Mouse (Mus musculus) forebrain, embryonic 13.5 days (tissue): ENCODE measurements at regions not wholly inside any gene's neighbourhood (a gene's known extent, or its start where the extent isn't known, plus 50 kb on each side); places are given as distances from the start of the nearest gene placed in this dataset.

Experiments used
- ATAC-seq: fragments of 200-750 bp; cut with Nextera tagmentation; 2 replicates; pipeline ENCODE4 v1.8.0; 2017
- H3K27ac ChIP-seq: fragments of 300-500 bp; sonication (generic); 2 replicates; pipeline ENCODE4 v1.5.1; 2015; ENCODE audit warnings: inconsistent platforms, mild to moderate bottlenecking, moderate library complexity
- H3K27me3 ChIP-seq: fragments of 300-500 bp; sonication (generic); 2 replicates; pipeline ENCODE4 v1.6.1; 2015; ENCODE audit warnings: mild to moderate bottlenecking, inconsistent platforms
- H3K36me3 ChIP-seq: fragments of 300-500 bp; sonication (generic); 2 replicates; pipeline ENCODE4 v1.6.1; 2015; ENCODE audit warnings: mild to moderate bottlenecking, inconsistent platforms; ENCODE audit not compliant: poor library complexity, severe bottlenecking
- H3K4me1 ChIP-seq: fragments of 300-500 bp; sonication (generic); 2 replicates; pipeline ENCODE4 v1.6.1; 2015; ENCODE audit warnings: inconsistent platforms
- H3K4me2 ChIP-seq: fragments of 300-500 bp; sonication (generic); 2 replicates; pipeline ENCODE4 v1.6.1; 2015; ENCODE audit warnings: inconsistent platforms, mild to moderate bottlenecking, moderate library complexity
- H3K4me3 ChIP-seq: fragments of 300-500 bp; sonication (generic); 2 replicates; pipeline ENCODE4 v1.5.1; 2015; ENCODE audit warnings: mild to moderate bottlenecking, inconsistent platforms
- H3K9ac ChIP-seq: fragments of 300-500 bp; sonication (generic); 2 replicates; pipeline ENCODE4 v1.6.1; 2015; ENCODE audit warnings: mild to moderate bottlenecking, inconsistent platforms
- H3K9me3 ChIP-seq: fragments of 300-500 bp; sonication (generic); replicated peaks from 2 replicates; pipeline ENCODE4 v1.6.1; 2016; ENCODE audit warnings: inconsistent platforms
- WGBS: fragments of 180-500 bp; shearing (Covaris S2); methylation state at CpG from one replicate; pipeline ENCODE4 v1.1.7; 2015; 5-methylcytosine and 5-hydroxymethylcytosine counted together

DNA sequence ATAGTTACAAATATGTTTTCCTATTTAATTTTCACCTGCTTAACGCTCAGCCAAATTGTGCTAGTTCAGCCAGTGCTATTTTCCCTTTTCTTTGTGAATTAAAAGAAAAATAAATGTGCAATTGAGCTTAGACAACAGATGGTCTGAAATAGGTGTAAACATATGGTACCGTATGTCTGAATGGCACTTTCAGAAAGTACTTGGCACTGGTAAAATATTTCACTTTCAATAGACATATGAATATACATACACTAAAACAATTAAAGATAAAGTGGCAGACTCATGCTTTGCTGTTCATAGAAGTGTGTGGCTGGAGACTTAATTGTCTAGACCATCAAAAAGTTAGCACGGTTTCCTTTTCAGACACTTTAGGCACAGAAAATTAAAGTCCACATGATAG, 794.8 kb upstream of the Slitrk1 start:
- Histone ChIP-seq H3K4me1 (no peaks in the 10 kb centered on the region), H3K4me2 (no peak overlapping the region), H3K27ac (no peak overlapping the region), H3K9ac (no peak overlapping the region), H3K9me3 (no peaks in the 10 kb centered on the region), H3K4me3 (no peak overlapping the region), H3K27me3 (no peaks in the 10 kb centered on the region), H3K36me3 (no peaks in the 10 kb centered on the region)
- ATAC-seq: peak; percentile 93
- 64% methylated on average over 3 of the region's 3 CpGs for WGBS

DNA sequence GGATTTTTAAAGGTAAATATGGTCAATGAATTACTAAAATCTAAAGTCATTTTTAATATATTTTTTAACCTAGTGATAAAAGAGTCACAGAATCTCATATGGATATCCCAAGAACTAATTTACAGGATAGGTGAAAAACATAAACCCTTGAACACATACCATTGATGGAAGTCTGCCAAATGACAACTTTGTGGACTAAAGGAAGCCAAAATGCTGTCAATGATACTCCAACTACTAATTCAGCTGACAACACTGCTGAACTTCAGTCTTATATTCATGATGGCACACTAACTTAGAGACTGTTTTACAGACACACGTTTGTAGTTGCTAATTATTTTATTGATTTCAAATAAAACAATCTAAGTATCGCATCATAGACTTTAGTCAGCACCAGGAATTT, 786.3 kb upstream of the Slitrk1 start:
- ATAC-seq: no peak

DNA sequence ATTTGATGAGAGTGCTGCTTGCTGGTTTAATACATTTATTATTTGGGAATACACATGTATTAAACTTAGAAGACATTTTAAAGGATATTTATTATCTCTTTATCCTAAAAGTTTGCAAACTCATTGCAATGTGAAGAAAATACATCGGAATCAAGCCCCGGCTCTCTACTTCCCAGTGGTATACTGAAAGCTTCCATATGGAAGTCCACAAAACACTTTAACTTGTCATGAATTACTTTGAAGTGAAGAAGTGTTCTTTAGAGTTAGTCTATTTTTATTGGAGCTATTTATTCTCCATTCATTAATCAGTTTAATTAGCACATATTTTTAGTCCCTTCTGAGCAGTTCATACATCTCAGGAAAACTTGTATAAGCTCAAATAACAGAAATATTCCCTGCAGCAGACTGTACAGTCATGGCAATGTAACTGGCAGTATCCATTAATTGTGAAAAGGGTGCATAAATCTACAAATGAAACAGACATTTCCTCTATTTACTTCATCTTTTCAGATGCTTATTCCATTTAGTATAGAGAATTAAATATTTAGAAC, 754.7 kb upstream of the Slitrk1 start:
- 60% methylated on average over 2 of the region's 2 CpGs for WGBS
- no peak overlapping the region for H3K4me2 ChIP-seq

More for the DNA sequence above, 786.3 kb upstream of the Slitrk1 start:
- 73% methylated on average over 2 of the region's 2 CpGs for WGBS
- H3K9me3 ChIP-seq: no peaks in the 10 kb centered on the region
- H3K9ac ChIP-seq: no peak overlapping the region
- H3K4me2 ChIP-seq: no peak overlapping the region
- no peaks in the 10 kb centered on the region for H3K4me1 ChIP-seq
- H3K27ac ChIP-seq: no peak overlapping the region
- H3K4me3 ChIP-seq: no peak overlapping the region
- no peaks in the 10 kb centered on the region for H3K36me3 ChIP-seq
- H3K27me3 ChIP-seq: no peaks in the 10 kb centered on the region

DNA sequence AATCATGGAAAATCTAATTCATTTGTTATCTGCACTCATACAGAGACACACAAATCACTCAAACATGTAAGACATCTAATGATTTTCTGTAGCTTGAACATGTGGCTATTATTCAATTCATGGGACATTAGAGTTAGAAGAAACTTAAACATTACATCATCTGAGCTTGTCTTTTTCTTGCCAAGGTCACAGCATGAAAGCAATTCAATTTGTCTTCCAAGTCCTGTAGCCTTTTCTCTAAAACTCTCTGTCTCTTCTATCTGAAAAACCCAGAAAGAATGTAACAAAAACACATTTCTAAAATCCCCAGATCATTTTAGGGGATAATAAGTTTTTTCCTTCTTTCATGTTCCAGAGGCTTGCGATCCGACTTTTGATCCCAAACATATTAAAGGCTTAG, 754.1 kb upstream of the Slitrk1 start:
- Histone ChIP-seq H3K4me3 (no peak overlapping the region), H3K27ac (no peak overlapping the region), H3K4me2 (no peak overlapping the region), H3K27me3 (no peaks in the 10 kb centered on the region), H3K9ac (no peak overlapping the region), H3K36me3 (no peaks in the 10 kb centered on the region), H3K9me3 (no peaks in the 10 kb centered on the region), H3K4me1 (0 out of 2 replicates have a peak, but pooled peaks cover 6% of the 10 kb centered on the region)
- ATAC-seq: no peak
- WGBS: 28% methylated on average over 2 of the region's 2 CpGs

More for the DNA sequence above, 754.7 kb upstream of the Slitrk1 start:
- no peak for ATAC-seq
- Histone ChIP-seq H3K36me3 (no peaks in the 10 kb centered on the region), H3K4me3 (no peak overlapping the region), H3K4me1 (0 out of 2 replicates have a peak, but pooled peaks cover 3% of the 10 kb centered on the region), H3K9me3 (no peaks in the 10 kb centered on the region), H3K27me3 (no peaks in the 10 kb centered on the region), H3K27ac (no peak overlapping the region), H3K9ac (no peak overlapping the region)

DNA sequence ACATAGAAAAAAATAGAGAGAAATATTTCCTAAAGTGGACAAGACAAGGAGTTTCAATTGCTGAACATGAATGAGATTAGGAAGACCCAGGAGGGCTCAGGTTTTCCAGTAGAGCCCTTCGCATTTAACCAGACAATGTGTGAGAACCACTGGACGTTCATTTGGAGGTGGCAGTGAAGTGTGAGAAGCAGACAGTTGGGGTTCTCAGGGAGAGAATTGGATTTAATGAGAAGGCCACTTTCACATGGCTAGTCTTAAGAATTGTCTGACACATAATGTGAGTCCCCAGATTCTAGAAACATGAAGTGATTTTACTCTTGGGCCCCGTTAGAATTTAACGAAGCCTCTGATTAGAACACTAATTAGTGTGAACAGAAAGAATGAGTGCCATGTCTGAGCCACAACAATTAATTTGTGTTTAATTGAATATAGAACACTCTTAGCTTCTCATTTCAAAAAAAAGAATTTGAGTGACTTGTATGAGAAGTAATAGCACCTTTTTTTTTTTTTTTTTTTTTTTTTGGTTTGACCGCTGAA, 749.6 kb upstream of the Slitrk1 start:
- Histone ChIP-seq H3K9me3 (no peaks in the 10 kb centered on the region), H3K27ac (no peak overlapping the region), H3K9ac (no peak overlapping the region), H3K36me3 (no peaks in the 10 kb centered on the region), H3K4me2 (no peak overlapping the region), H3K4me3 (no peak overlapping the region), H3K4me1 (0 out of 2 replicates have a peak, but pooled peaks cover 6% of the 10 kb centered on the region), H3K27me3 (no peaks in the 10 kb centered on the region)
- WGBS: 20% methylated on average over 5 of the region's 5 CpGs
- ATAC-seq: peak; percentile 70

DNA sequence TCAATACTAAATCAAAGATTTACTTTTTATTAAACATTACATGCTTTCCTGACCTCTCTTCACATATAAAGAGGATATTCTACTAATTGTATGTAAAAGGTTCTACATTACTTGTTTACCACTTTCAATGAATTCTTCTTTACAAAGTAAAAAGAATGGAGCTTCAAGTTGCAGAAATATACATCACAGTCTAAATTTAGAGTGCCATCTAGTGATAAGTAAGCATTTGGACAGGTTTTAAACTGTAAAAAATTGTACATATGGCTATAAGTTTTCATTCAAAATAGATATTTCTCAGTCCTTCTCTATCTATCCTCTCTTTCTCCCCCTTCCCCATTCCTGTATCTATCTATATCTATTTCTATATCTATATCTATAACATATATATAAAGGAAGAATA, 746.4 kb upstream of the Slitrk1 start:
- no peak for ATAC-seq
- Histone ChIP-seq H3K27me3 (no peaks in the 10 kb centered on the region), H3K9ac (no peak overlapping the region), H3K9me3 (no peaks in the 10 kb centered on the region), H3K4me2 (no peak overlapping the region), H3K27ac (no peak overlapping the region), H3K4me1 (0 out of 2 replicates have a peak, but pooled peaks cover 6% of the 10 kb centered on the region), H3K4me3 (no peak overlapping the region), H3K36me3 (no peaks in the 10 kb centered on the region)

DNA sequence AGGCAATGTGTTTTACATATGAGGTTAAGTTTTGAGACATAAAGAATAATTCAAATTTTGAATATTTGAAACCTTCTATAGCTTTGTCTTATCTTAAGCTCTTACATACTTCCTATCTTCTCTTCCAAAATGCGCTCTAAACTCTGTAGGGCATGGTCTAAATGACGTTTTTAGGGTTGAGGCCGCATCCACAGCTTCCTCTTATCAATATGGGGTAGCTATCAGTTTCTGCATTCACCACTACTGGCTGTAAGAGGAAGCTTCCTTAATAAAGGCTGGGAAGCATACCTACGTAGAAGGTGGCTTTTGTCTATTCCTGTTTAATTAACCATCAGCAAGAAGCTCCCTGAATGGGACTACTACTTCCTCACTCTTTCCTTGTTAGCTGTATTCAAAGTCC, 734.6 kb upstream of the Slitrk1 start:
- H3K36me3 ChIP-seq: no peaks in the 10 kb centered on the region
- ATAC-seq: no peak
- H3K9me3 ChIP-seq: no peaks in the 10 kb centered on the region
- H3K4me2 ChIP-seq: no peak overlapping the region
- no peaks in the 10 kb centered on the region for H3K4me1 ChIP-seq
- H3K27me3 ChIP-seq: no peaks in the 10 kb centered on the region
- no peak overlapping the region for H3K4me3 ChIP-seq
- H3K9ac ChIP-seq: no peak overlapping the region
- no peak overlapping the region for H3K27ac ChIP-seq
- 78% methylated on average over 4 of the region's 4 CpGs for WGBS
